Mouse (Mus musculus) thymus, adult 2 months (tissue): ENCODE measurements around the gene Pih1d1.

ENCODE experiments used
- CTCF ChIP-seq: fragments of 200-500 bp; IDR thresholded peaks from 2 replicates; pipeline ENCODE4 v1.5.1; 2012; ENCODE audit warnings: mild to moderate bottlenecking, control low read depth, low read length, moderate library complexity, borderline replicate concordance; ENCODE audit not compliant: control insufficient read depth, poor library complexity, insufficient read depth; ENCODE audit errors: extremely low read depth
- POLR2A ChIP-seq: fragments of 200-500 bp; IDR thresholded peaks from 2 replicates; pipeline ENCODE4 v1.6.1; 2012; ENCODE audit warnings: mild to moderate bottlenecking, low read length, control low read depth, moderate library complexity; ENCODE audit not compliant: control insufficient read depth, poor library complexity, insufficient read depth; ENCODE audit errors: extremely low read depth

DNA sequence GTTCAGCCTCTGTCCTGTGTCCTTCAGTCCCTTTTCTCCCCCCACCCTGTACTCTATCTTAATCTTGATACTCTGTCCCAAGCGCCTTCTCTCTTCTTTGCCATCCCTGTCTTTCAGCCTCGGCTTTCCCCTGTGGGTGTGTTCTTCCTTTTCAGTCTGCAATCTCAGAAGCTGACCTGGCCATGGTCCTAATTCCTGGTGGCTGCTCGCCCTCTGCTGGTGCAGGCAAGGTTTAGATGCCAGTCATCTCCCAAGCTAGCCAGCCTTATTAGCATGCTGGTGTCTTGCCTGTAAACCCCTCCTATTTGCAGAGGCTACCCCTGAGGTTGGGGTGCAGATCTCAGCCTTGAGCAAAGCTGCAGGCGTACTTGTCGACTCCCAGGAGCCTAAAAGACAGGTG lies 44.3 kb downstream of the Pih1d1 start:
- TF ChIP-seq CTCF (no peak), POLR2A (no peak)
